Mouse (Mus musculus) thymus, adult 2 months (tissue): ENCODE data around the gene Slc25a21.

Experiments used
- CTCF ChIP-seq: fragments of 200-500 bp; IDR thresholded peaks from 2 replicates; pipeline ENCODE4 v1.5.1; 2012; ENCODE audit warnings: mild to moderate bottlenecking, control low read depth, low read length, moderate library complexity, borderline replicate concordance; ENCODE audit not compliant: control insufficient read depth, poor library complexity, insufficient read depth; ENCODE audit errors: extremely low read depth
- POLR2A ChIP-seq: fragments of 200-500 bp; IDR thresholded peaks from 2 replicates; pipeline ENCODE4 v1.6.1; 2012; ENCODE audit warnings: mild to moderate bottlenecking, low read length, control low read depth, moderate library complexity; ENCODE audit not compliant: control insufficient read depth, poor library complexity, insufficient read depth; ENCODE audit errors: extremely low read depth

- TF ChIP-seq CTCF (no peak), POLR2A (no peak)
Observed at GRCm38 (mm10) chr12:56769421-56769820, 427.9 kb downstream of the Slc25a21 start.
